Mouse (Mus musculus): ENCODE results near the gene Phldb2.

GRCm38 (mm10) chr16:45819911-45820310 lies 133.5 kb downstream of the Phldb2 start:
- TF ChIP-seq CTCF (IDR thresholded peaks at IDR 0.05; ENCODE audit: borderline replicate concordance, insufficient read depth, low read depth, low read length) (no peak), POLR2A (IDR thresholded peaks at IDR 0.05; ENCODE audit: borderline replicate concordance, insufficient read depth, low read length) (no peak)

All from cerebellum, adult 2 months (tissue).